Mouse (Mus musculus) heart, postnatal 0 days (tissue): ENCODE data around the gene Mmp19. TPM values are rescaled to one million over a fixed set of nuclear protein-coding genes. Genes with fewer than 3 reads are reported as not detected.

Source experiments
- ATAC-seq: fragments of 200-750 bp; cut with Nextera tagmentation; 2 replicates; pipeline ENCODE4 v1.8.0; 2017; ENCODE audit warnings: low read depth, moderate number of reproducible peaks, moderate library complexity; ENCODE audit not compliant: insufficient read depth
- DNase-seq: peaks from one replicate; pipeline ENCODE4 v3.0.0-alpha.2; 2016; ENCODE audit warnings: low spot score
- H3K27ac ChIP-seq: fragments of 300-500 bp; sonication (generic); 2 replicates; pipeline ENCODE4 v1.5.1; 2014; ENCODE audit warnings: low read depth, mild to moderate bottlenecking
- H3K27me3 ChIP-seq: fragments of 300-500 bp; sonication (generic); 2 replicates; pipeline ENCODE4 v1.6.1; 2014; ENCODE audit warnings: low read length, mixed read lengths; ENCODE audit not compliant: control insufficient read depth, insufficient read depth
- H3K36me3 ChIP-seq: fragments of 300-500 bp; sonication (generic); replicated peaks from 2 replicates; pipeline ENCODE4 v1.6.1; 2014; ENCODE audit warnings: low read length, mixed read lengths; ENCODE audit not compliant: control insufficient read depth, insufficient read depth
- H3K4me1 ChIP-seq: fragments of 300-500 bp; sonication (generic); 2 replicates; pipeline ENCODE4 v1.6.1; 2014; ENCODE audit warnings: antibody characterized with exemption; ENCODE audit not compliant: control insufficient read depth, insufficient read depth
- H3K4me2 ChIP-seq: fragments of 300-500 bp; sonication (generic); 2 replicates; pipeline ENCODE4 v1.6.1; 2014; ENCODE audit warnings: low read depth, mild to moderate bottlenecking, low read length, moderate library complexity
- H3K4me3 ChIP-seq: fragments of 300-500 bp; sonication (generic); 2 replicates; pipeline ENCODE4 v1.5.1; 2014; ENCODE audit warnings: low read depth, low read length
- H3K9ac ChIP-seq: fragments of 300-500 bp; sonication (generic); replicated peaks from 2 replicates; pipeline ENCODE4 v1.6.1; 2014; ENCODE audit warnings: low read depth, low read length, mixed read lengths
- H3K9me3 ChIP-seq: fragments of 300-500 bp; sonication (generic); replicated peaks from 2 replicates; pipeline ENCODE4 v1.6.1; 2016; ENCODE audit warnings: low read length; ENCODE audit not compliant: control insufficient read depth
- CTCF ChIP-seq: IDR thresholded peaks from 2 replicates; pipeline ENCODE4 v1.5.1; 2016; ENCODE audit warnings: antibody characterized with exemption, control low read depth, low read depth
- EP300 ChIP-seq: IDR thresholded peaks from 2 replicates; pipeline ENCODE4 v1.6.1; 2016; ENCODE audit warnings: antibody characterized with exemption, low read depth
- WGBS: fragments of 180-500 bp; shearing (Covaris S2); extraction: QIAGEN DNeasy Blood & Tissue Kit; methylation state at CpG from one replicate; pipeline ENCODE4 v1.1.7; 2014; 5-methylcytosine and 5-hydroxymethylcytosine counted together
- polyA plus RNA-seq: library from polyadenylated mRNA; unstranded; fragments of >200 nt; fragmentation: Nextera tagmentation; extraction: Ambion mirVana; gene quantifications from 2 replicates; pipeline ENCODE4 v1.2.1, GENCODE M21; 2015
- total RNA-seq: library from RNA; depleted of rRNA; stranded (reverse); fragments of >200 nt; gene quantifications from 2 replicates; pipeline ENCODE4 v1.2.3, GENCODE M21; 2014; ENCODE audit warnings: low replicate concordance

Mmp19 gene
- total and polyA plus RNA-seq, 2 experiments from 2014 or later: 1.00 to 5.1 TPM

GRCm38 (mm10) chr10:128780200-128780599, 10.5 kb upstream of the Mmp19 start:
- Histone ChIP-seq H3K4me3 (no peak overlapping the region), H3K36me3 (no peaks in the 10 kb centered on the region), H3K4me1 (no peaks in the 10 kb centered on the region), H3K4me2 (no peak overlapping the region), H3K9me3 (peaks cover 10% of the 10 kb centered on the region; the same call in 1 of the 2 replicates), H3K27me3 (no peaks in the 10 kb centered on the region), H3K27ac (peak overlapping the region; percentile 88), H3K9ac (no peak overlapping the region)
- 86% methylated on average over 1 of the region's 1 CpGs for WGBS
- ATAC-seq (no peak), DNase-seq (no peak)
- no peak for TF ChIP-seq CTCF
- TF ChIP-seq EP300: no peak

GRCm38 (mm10) chr10:128792041-128792440, 1.3 kb downstream of the Mmp19 start:
- Histone ChIP-seq H3K4me3 (no peak overlapping the region), H3K27ac (no peak overlapping the region), H3K9me3 (no peaks in the 10 kb centered on the region), H3K27me3 (no peaks in the 10 kb centered on the region), H3K4me2 (no peak overlapping the region), H3K9ac (no peak overlapping the region), H3K36me3 (no peaks in the 10 kb centered on the region), H3K4me1 (no peaks in the 10 kb centered on the region)
- DNase-seq (no peak), ATAC-seq (no peak)
- TF ChIP-seq CTCF (no peak), EP300 (no peak)

GRCm38 (mm10) chr10:128793258-128793657, 2.5 kb downstream of the Mmp19 start:
- Histone ChIP-seq H3K4me2 (no peak overlapping the region), H3K36me3 (no peaks in the 10 kb centered on the region), H3K27me3 (no peaks in the 10 kb centered on the region), H3K4me1 (no peaks in the 10 kb centered on the region), H3K9me3 (no peaks in the 10 kb centered on the region), H3K4me3 (no peak overlapping the region), H3K9ac (no peak overlapping the region), H3K27ac (no peak overlapping the region)
- TF ChIP-seq EP300 (no peak), CTCF (no peak)
- 95% methylated on average over 1 of the region's 1 CpGs for WGBS
- ATAC-seq: no peak
- no peak for DNase-seq

GRCm38 (mm10) chr10:128794391-128794790, 3.7 kb downstream of the Mmp19 start:
- TF ChIP-seq CTCF: no peak
- no peak for TF ChIP-seq EP300
- H3K27me3 ChIP-seq: no peaks in the 10 kb centered on the region
- H3K9ac ChIP-seq: no peak overlapping the region
- DNase-seq (no peak), ATAC-seq (no peak)
- no peaks in the 10 kb centered on the region for H3K9me3 ChIP-seq
- 79% methylated on average over 5 of the region's 5 CpGs for WGBS
- H3K36me3 ChIP-seq: no peaks in the 10 kb centered on the region
- H3K4me1 ChIP-seq: no peaks in the 10 kb centered on the region
- no peak overlapping the region for H3K4me3 ChIP-seq
- no peak overlapping the region for H3K4me2 ChIP-seq
- H3K27ac ChIP-seq: no peak overlapping the region

- Histone ChIP-seq H3K36me3 (peaks cover 5% of the 10 kb centered on the region), H3K27ac (no peak overlapping the region), H3K9ac (no peak overlapping the region), H3K4me1 (no peaks in the 10 kb centered on the region), H3K4me3 (no peak overlapping the region), H3K27me3 (no peaks in the 10 kb centered on the region), H3K4me2 (no peak overlapping the region), H3K9me3 (no peaks in the 10 kb centered on the region)
- DNase-seq: no peak
- TF ChIP-seq EP300 (no peak), CTCF (no peak)
- ATAC-seq: no peak
- 81% methylated on average over 3 of the region's 3 CpGs for WGBS
Measured at GRCm38 (mm10) chr10:128795581-128795980, 4.9 kb downstream of the Mmp19 start.

- Histone ChIP-seq H3K36me3 (peaks cover 14% of the 10 kb centered on the region), H3K9me3 (no peaks in the 10 kb centered on the region), H3K27ac (no peak overlapping the region), H3K27me3 (no peaks in the 10 kb centered on the region), H3K4me3 (no peak overlapping the region), H3K4me1 (peaks cover 6% of the 10 kb centered on the region; the same call in 1 of the 2 replicates), H3K4me2 (no peak overlapping the region), H3K9ac (no peak overlapping the region)
- TF ChIP-seq EP300 (no peak), CTCF (no peak)
- ATAC-seq (no peak), DNase-seq (no peak)
- WGBS: 92% methylated on average over 8 of the region's 8 CpGs
Measured at GRCm38 (mm10) chr10:128798676-128799075, 8.0 kb downstream of the Mmp19 start.
